Mouse (Mus musculus) retina, postnatal 1 day (tissue): ENCODE results near the gene Pkd1l1.
A peak's percentile ranks its signal among the peaks of the same experiment; 100 is the strongest.

Source experiments
- DNase-seq: peaks from one replicate; pipeline ENCODE4 v3.0.0-alpha.2; 2012

Gene Pkd1l1

DNA sequence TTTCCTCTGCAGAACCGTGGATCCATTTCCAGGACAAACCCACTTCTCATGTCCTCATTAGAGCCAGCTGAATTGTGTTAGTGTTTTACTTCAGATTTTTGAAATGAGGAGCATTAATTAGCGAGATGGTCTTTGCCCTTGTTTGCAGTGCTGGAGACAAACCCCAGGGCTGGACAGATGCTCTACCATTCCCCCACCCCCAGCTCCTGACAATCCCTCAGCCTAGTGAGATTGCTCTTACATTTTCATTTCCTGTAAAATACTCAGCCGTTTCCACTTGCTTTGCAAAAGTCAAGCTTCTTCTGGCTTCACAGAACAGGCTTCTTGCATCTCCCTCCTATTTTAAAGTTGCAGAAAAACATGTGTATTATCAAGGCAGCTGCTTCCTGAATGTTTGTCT is 155.7 kb downstream of the Pkd1l1 start:
- no peak for DNase-seq

DNA sequence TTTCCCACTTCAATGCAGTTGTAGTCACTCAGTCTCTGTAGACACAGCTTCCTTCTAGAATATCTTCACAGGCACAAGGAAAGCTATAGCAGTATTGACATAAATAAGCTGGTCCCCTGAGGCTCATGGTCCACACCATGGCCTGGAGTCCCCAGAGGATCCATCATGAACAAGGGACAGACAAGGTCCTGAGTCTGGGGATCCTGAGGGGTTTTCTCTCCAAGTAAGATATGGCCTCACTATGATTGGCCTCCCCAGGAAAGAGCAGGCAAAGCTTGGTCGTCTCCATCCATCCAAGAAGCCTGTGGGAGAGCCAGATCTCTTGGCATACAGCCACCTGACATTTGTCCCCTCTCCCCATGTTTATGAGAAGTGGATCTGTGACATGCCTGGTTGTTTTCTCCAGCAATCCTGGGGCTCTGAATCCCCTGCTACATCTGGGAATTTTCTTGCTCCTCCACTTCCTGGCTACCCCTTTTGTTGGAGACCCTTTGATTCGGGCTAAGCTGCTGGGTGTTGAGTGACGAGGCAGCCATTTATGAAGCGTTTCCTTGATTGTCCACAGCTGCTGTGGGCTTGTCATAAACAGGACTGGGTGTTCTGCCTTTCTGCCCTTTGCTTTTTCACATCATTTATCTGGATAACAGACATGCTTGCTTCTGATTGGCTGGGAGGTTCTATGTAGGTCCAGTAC is 158.8 kb downstream of the Pkd1l1 start:
- DNase-seq: no peak

DNA sequence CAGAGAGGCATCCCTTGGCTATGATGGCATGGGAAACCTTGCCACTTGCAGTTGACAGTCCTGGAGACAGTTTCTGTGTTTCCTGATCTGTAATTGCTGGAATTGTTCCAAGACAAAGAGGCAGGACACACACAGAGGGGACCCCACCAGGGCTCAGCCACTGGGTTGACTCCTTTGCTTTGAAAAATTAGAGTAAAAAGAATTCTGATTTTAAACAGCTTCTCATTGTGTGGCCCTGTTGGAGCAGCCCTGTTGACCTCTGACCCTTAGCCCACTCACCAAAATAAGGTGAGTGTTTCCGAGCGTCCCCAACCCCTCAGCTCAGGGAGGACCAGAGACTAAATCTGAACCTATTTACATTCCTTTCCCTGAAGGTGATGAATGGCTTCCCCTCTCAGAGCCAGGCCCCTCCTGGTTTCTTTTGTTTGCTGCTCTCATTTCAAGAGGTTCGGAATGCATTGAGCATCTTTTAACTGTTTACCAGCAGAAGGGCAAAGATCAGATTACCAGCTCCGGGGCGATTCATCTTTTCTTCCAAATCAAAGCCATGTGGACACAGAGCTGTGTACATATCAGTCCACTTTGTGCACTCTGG is 161.5 kb downstream of the Pkd1l1 start:
- DNase-seq: no peak

DNA sequence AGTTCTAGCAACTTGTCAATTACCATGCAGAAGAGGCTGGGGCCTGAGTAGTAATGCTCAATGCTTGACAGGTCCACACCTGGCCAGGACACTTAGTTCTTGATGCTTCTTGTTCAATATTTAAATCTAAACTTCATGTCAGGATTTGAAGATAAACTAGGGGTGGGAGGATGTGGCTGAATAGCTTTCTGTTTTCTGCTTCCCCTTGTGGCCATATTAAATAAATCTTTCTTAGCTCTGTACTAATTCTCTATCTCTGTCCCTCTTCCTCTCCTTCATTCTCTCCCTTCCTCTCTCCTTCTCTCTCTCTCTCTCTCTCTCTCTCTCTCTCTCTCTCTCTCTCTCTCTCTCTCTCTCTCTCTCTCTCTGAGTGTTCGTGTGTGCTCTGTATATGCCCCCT is 163.4 kb downstream of the Pkd1l1 start:
- no peak for DNase-seq

DNA sequence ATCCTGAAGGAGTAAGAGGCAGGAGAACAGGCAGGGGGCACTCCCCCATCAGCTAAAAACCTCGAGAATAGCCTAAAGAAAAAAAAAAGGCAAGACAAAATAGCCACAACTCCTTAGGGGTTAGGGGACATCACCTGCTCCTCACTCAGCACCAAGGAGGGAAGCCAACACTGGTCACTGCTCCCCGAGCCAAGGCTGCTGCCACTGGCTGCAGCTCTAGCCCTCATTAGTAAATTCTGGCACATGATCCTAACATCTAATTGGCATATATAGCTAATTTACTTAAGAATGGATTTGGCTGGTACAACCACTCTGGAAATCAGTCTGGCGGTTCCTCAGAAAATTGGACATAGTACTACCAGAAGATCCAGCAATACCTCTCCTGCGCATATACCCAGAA is 166.1 kb downstream of the Pkd1l1 start:
- DNase-seq: no peak

DNA sequence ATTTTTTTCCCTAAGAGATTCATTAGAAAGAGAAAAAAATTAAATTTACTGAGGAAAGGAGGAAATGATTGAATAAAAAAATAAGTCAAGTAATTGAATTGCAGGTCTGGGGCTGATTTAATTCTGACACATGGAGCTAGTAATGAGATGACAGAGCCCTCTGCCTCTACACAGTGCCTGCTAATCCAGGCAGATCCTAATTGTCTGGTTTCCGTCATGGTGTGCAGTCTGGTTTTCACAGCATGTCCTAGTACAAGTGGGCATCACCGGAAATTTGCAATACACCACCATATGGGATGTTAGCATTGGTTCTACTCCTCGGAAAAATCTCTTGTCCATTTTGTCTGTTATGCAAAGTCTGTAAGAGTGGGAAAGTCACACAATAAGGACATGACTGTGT is 168.9 kb downstream of the Pkd1l1 start:
- DNase-seq: no peak

DNA sequence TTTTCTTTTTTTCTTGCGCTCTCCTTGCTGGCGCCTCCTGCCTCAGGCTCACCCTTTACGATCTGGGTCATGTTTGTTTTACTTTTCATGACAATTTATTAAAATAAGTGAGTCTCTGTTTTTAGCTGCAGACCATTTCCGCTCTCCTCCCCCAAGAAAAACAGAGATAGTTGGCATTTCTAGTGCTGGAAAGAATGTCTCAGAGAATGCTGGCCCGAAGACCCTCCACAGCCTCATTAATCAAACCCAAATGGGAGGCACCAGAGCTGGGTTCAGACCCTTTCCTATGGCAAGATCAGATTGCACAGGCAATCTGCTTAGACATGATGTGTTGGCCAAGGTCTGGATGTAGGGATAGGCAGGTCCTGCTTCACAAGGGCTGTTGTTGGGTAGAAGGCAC is 175.6 kb downstream of the Pkd1l1 start:
- no peak for DNase-seq

DNA sequence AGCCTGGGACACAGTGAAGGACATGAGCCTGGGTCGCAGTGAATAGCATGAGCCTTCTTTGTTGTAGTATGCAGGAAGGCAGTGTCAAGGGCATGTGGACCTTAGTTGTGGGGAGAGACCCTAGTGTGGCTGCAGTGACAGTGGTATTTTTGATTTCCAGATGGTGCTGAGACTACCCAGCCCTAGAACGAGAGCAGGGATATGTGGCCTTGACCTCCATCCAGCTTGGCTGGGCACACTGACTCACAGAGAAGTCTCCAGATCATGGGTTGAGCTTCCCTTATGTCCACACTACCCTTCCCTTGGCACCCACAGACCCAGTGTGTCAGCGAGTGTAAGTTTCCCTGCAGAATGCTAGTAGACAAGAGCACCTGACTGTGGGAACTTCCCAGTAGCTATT is 178.0 kb downstream of the Pkd1l1 start:
- DNase-seq: no peak

DNA sequence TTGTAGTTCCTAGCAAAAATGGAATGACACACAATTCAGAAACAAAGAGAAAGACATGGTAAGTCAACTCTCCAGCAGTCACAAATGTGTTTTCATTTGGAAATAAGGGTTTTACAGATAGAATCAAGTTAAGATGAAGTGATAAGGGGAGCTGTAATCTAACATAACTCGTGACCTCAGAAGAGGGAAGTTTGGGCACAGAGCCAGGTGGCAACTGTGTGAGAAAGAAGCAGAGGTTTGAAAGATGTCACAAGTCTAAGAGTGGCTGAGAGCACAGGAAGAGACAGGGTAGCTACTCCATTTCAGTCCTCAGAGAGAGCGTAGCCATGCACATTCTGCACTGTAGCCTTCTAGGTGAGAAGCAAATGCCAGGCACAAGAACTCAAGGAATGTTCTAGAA is 180.9 kb downstream of the Pkd1l1 start:
- peak; percentile 18 for DNase-seq

DNA sequence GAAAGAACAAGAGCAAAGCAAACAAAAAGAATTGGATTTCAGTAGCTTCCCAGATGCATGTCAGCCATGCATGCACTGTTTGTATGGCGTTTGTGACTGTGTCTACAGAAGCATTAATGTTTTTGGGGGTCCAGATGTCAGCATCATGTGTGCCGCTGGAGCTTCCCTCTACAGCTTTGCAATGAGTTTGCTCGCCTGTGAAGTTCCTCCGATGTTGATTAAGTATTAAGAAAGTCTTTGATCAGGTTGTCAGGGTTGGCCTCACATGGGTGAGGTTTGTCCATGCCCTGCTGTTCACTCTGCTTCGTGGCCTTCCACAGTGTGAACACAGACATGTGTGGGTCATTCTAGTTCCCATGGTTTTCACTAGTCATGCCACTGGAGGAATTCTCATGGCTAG is 183.9 kb downstream of the Pkd1l1 start:
- no peak for DNase-seq

DNA sequence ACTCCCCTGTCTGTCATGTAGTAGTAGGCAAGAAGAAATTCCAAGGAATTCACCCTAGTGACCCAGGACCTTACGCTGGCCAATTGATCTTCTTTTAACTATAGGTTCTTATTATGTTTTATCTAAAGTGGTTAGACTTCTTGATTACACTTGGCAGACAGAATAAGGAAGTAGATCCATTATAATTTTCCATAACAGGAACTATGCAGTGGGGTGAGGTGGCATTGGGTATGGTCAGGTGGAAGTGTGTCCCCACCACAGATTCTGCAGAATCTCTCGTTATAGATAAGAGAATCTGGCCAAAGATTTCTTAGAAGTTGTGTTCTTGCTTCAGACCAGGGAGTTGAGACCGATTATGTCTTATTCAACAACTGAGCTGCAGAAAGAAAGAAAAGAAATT is 185.5 kb downstream of the Pkd1l1 start:
- DNase-seq: no peak

DNA sequence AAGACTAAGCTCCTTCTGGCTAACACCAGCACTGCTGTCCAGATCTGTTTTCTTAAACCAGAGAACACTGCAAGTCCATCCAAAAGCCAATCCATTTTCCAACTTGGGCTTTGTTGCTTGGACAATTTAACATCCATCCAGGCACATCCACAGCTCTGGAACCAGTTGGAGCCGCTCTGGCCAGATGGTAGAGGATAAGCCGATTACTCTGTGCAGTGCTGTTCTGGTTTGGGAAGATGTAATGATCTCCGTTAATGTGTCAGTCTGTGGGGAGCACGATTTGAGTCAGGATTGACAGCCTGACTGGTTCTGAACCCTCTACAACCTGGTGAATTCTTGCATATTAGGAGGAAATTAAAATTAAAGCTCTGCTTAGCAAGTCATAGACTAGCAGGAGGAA is 188.7 kb downstream of the Pkd1l1 start:
- DNase-seq: peak; percentile 53

DNA sequence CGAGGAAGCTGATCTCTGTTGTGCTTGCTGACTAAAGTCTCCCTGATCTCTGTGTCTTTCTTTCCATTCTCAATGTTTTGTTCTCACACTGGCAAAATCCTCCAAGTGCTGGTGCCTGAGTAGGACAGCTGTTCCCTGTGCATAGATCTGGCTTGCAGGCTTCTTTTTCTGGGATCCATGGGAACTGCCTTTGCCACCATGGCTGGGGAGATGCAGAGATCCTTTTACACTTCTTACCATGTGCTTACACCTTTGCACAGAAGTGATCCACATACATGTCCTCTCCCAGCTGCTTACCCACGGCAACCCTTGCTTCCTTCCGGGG is 191.0 kb downstream of the Pkd1l1 start:
- DNase-seq: no peak

DNA sequence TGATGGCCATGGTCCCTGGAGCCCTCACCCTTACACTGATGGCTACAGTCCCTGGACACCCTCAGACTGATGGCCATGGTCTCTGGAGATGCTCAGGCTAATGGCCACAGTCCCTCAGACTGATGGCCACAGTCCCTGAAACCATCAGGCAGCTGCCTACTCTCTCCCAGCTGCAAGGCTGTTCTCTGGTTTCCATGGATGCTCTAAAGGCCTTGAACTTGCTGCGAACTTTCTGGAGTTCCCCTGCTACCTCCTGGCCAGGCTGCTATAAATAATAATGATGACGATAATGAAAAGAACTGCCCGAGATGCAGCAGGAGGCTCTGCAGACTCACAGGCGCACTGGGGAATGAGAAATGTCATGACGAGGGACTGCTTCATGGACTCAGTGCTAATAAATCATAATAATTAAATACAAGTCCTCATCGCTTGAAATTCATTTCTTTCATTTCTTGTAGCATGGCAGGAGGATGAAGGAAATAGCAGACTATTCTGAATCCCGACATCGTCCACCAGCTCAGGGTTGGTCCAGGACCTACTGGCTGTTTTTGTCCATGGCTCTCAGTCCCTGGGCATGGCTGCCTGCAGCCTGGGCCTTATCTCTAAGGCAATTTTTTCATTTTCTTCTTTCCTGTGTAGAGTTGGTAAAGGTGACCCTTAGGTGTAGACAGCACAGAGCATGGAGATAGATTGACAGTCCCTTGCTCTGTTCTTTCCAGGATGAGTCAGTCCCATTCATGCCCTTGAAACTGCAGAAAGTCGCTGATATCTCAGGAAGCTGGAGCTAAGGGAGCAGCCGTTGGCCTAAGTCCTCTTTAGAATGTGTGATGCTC is 191.5 kb downstream of the Pkd1l1 start:
- DNase-seq: no peak

DNA sequence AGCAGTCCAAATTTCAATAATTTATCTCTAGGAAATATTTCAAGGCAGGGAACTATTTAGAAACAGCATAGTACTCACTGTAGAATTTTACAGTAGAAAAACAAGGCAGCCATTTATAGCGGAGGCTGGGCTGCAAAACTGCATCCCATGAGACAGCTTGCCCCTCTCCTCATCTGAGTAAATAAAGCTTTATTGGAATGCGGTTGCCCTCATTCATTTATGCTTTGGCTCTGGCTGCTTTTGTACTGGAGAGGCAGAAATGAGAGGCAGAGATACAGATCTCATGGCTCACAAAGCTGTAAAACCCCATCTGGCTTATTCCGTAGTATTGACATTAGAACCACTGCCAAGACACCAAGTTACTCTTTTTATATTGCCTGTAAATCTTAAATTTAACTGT is 193.6 kb downstream of the Pkd1l1 start:
- DNase-seq: no peak
